Mouse (Mus musculus) spleen, postnatal 14 days (tissue): Measurements from ENCODE around the gene Gm10375.
"Not testable (repeated sequence)": the region's sequence is repeated elsewhere in the genome, so short reads cannot be mapped to it uniquely, and the experiment has no call there.

Experiments
- DNase-seq, 2 experiments: peaks; one replicate each; pipeline ENCODE4 v3.0.0; 2021 to 2022; ENCODE audit warnings: low spot score in 2 of 2

Gm10375 gene

DNA sequence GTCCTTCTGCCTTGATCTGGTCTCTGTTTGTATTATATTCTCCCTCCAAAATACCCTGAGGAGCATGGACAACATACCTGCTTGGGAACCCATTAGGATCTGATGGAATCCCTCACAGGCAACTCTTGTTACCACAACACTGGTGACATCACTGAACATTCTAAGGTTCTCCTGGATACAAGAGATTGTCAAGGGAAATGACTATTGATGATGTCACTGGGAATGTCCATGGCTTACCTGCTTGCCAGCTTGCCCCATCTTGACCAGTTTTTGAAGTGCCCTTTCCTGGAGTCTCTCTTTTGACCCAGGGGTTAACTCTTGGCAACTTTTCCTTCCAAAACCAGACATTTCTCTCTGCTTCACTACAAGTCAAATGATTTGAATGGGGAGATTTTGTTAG is at the start of gene Gm10375:
Gm10375 (minus strand) TSS at position 101 of the 400 bp plus-strand sequence.
- DNase-seq: not testable (repeated sequence)

DNA sequence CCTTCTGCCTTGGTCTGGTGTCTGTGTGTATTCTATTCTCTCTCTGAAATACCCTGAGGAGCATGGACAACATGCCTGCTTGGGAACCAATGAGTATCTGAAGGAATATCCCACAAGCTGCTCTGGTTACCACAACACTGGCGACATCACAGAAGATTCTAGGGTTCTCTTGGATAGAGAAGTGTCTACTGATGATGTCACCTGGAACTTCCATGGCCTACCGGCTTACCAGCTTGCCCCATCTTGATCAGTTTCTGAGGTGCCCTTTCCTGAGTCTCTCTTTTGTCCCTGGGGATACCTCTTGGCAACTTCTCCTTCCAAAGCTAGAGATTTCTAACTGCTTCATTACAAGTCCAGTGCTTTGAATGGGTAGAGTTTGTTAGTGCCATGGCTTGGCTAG is 28.8 kb downstream of the Gm10375 start, which contains the start of gene Gm17654:
Gm17654 (minus strand) TSS at position 101 of the 400 bp plus-strand sequence.
- DNase-seq: not testable (repeated sequence)

DNA sequence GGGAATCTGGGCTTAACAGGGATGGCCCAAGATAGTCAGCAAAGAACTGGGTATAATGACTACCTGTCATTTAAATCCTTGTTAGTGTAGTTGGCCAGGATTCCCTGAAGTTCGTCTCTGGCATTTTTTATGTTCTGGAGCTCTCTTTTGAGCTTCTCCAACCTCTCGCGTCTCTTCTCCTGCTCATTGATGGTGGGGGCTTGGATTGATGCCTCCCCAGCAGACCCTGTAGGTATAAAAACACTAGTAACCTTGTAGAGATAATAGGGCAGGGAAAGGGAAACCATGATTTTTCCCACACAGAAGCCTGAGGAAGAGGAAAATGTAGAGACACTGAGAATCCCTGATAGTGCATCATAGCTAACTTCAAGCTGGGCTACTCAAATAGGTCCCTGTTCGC is 29.8 kb downstream of the Gm10375 start:
- DNase-seq: not testable (repeated sequence)
